ENCODE assay signal across 20 mouse cellular contexts in genomic region chr5:53153144-53153543, GRCm38 (mm10).
DNase-seq lines count a peak whose midpoint lies in the region; ATAC-seq and TF ChIP-seq lines count a peak whose summit lies in the region.
"Had no signal": no experiment of that assay in that cellular context is flagged by ENCODE, and none has a peak within 500 bp of the region (broad histone marks: within the 10 kb centered on the region; RNA-seq: fewer than 3 reads in every experiment).

No protein-coding gene starts in this region.

- H3K9ac ChIP-seq in forebrain, embryonic 15.5 days (replicated peaks) = no peak overlapping the region
- H3K9ac ChIP-seq in kidney, embryonic 15.5 days = no peak overlapping the region
- H3K9ac ChIP-seq: hindbrain, embryonic 15.5 days; intestine, embryonic 15.5 days had no signal

- H3K27ac ChIP-seq in forebrain, embryonic 15.5 days (replicated peaks) = peak overlapping the region; percentile 33
- no peak overlapping the region for H3K27ac ChIP-seq in forebrain, embryonic 10.5 days
- no peak overlapping the region for H3K27ac ChIP-seq in kidney, embryonic 15.5 days
- H3K27ac ChIP-seq: hindbrain, embryonic 15.5 days; intestine, embryonic 15.5 days; kidney, postnatal 0 days; limb, embryonic 10.5 days; midbrain, embryonic 10.5 days had no signal

- H3K9me3 ChIP-seq in forebrain, embryonic 15.5 days = no peaks in the 10 kb centered on the region
- no peaks in the 10 kb centered on the region for H3K9me3 ChIP-seq in forebrain, embryonic 10.5 days
- H3K9me3 ChIP-seq in kidney, embryonic 15.5 days (replicated peaks) = no peaks in the 10 kb centered on the region
- H3K9me3 ChIP-seq: hindbrain, embryonic 15.5 days; intestine, embryonic 15.5 days; limb, embryonic 10.5 days; midbrain, embryonic 10.5 days had no signal

- TF ChIP-seq POLR2A in brain, embryonic 14.5 days (IDR thresholded peaks at IDR 0.05; ENCODE audit: borderline replicate concordance, extremely low read depth, insufficient read depth, insufficient read length, poor library complexity, severe bottlenecking) = no peak

- peaks cover 64% of the 10 kb centered on the region for H3K4me1 ChIP-seq in forebrain, embryonic 15.5 days
- H3K4me1 ChIP-seq in forebrain, embryonic 10.5 days = peaks cover 49% of the 10 kb centered on the region
- H3K4me1 ChIP-seq in kidney, embryonic 15.5 days = peaks cover 11% of the 10 kb centered on the region; the same call in 1 of the 2 replicates
- H3K4me1 ChIP-seq: hindbrain, embryonic 15.5 days; intestine, embryonic 15.5 days had no signal

- no peak for DNase-seq in forebrain, embryonic 10.5 days (ENCODE audit: extremely low spot score, low spot score)
- peak; percentile 10 for DNase-seq in A20 (ENCODE audit: low read depth, low spot score)
- peak; percentile 46 for DNase-seq in brain, embryonic 14.5 days (ENCODE audit: low read depth)
- peak; percentile 40 for DNase-seq in thymus, postnatal 14 days
- DNase-seq in spleen, postnatal 36 days (ENCODE audit: low spot score in 2 of 2) = no peak
- no peak for DNase-seq in layer of hippocampus, postnatal 25 days (ENCODE audit: extremely low spot score in 1 of 2, low spot score in 1 of 2)
- DNase-seq: cerebellum, adult 8-10 months; gastrocnemius, postnatal 10 days; heart, adult 18-20 months; heart, postnatal 36 days; lung, adult 18-20 months; retina, postnatal 1 day had no signal

- H3K36me3 ChIP-seq in forebrain, embryonic 15.5 days = no peaks in the 10 kb centered on the region
- no peaks in the 10 kb centered on the region for H3K36me3 ChIP-seq in forebrain, embryonic 10.5 days (replicated peaks)
- H3K36me3 ChIP-seq in kidney, embryonic 15.5 days = 0 out of 2 replicates have a peak, but pooled peaks cover 9% of the 10 kb centered on the region
- H3K36me3 ChIP-seq: hindbrain, embryonic 15.5 days; intestine, embryonic 15.5 days; limb, embryonic 10.5 days; midbrain, embryonic 10.5 days had no signal

- H3K27me3 ChIP-seq in forebrain, embryonic 15.5 days = no peaks in the 10 kb centered on the region
- H3K27me3 ChIP-seq in forebrain, embryonic 10.5 days (ENCODE audit: poor library complexity, severe bottlenecking) = peaks cover 24% of the 10 kb centered on the region
- no peaks in the 10 kb centered on the region for H3K27me3 ChIP-seq in kidney, embryonic 15.5 days
- H3K27me3 ChIP-seq: hindbrain, embryonic 15.5 days; intestine, embryonic 15.5 days had no signal

- ATAC-seq in forebrain, embryonic 15.5 days (replicated peaks) = no peak
- ATAC-seq in kidney, embryonic 15.5 days (replicated peaks; ENCODE audit: low FRiP score) = no peak
- ATAC-seq: intestine, embryonic 15.5 days had no signal

- H3K4me2 ChIP-seq in forebrain, embryonic 15.5 days (replicated peaks) = no peak overlapping the region
- no peak overlapping the region for H3K4me2 ChIP-seq in kidney, embryonic 15.5 days
- H3K4me2 ChIP-seq: hindbrain, embryonic 15.5 days; intestine, embryonic 15.5 days; liver, embryonic 11.5 days had no signal

- no peak overlapping the region for H3K4me3 ChIP-seq in forebrain, embryonic 15.5 days
- no peak overlapping the region for H3K4me3 ChIP-seq in forebrain, embryonic 10.5 days
- no peak overlapping the region for H3K4me3 ChIP-seq in kidney, embryonic 15.5 days (replicated peaks)
- H3K4me3 ChIP-seq: hindbrain, embryonic 15.5 days; intestine, embryonic 15.5 days; limb, embryonic 10.5 days; midbrain, embryonic 10.5 days had no signal

- no peak for TF ChIP-seq CTCF in brain, embryonic 14.5 days (IDR thresholded peaks at IDR 0.05; ENCODE audit: borderline replicate concordance, extremely low read depth, insufficient read depth, insufficient read length)

- WGBS in forebrain, embryonic 15.5 days = 34% methylated on average over 5 of the region's 5 CpGs
- 86% methylated on average over 5 of the region's 5 CpGs for WGBS in forebrain, embryonic 10.5 days
- WGBS in kidney, embryonic 15.5 days = 84% methylated on average over 5 of the region's 5 CpGs

Comparison
In these comparisons a context has a peak if more than half of its experiments do, and no peak if none do; other contexts are left out.
1. DNase-seq: peak in A20 (single experiment), brain, embryonic 14.5 days (single experiment) and thymus, postnatal 14 days (single experiment); none in forebrain, embryonic 10.5 days (single experiment), spleen, postnatal 36 days (0 of 2) and layer of hippocampus, postnatal 25 days (0 of 2).